Mouse (Mus musculus): ENCODE results near the gene Gnb5. TPM values are rescaled to one million over a fixed set of nuclear protein-coding genes. Genes with fewer than 3 reads are reported as not detected.

The Gnb5 gene
- polyA plus RNA-seq, 1 experiment from 2014 or later: 23.8 TPM

DNA sequence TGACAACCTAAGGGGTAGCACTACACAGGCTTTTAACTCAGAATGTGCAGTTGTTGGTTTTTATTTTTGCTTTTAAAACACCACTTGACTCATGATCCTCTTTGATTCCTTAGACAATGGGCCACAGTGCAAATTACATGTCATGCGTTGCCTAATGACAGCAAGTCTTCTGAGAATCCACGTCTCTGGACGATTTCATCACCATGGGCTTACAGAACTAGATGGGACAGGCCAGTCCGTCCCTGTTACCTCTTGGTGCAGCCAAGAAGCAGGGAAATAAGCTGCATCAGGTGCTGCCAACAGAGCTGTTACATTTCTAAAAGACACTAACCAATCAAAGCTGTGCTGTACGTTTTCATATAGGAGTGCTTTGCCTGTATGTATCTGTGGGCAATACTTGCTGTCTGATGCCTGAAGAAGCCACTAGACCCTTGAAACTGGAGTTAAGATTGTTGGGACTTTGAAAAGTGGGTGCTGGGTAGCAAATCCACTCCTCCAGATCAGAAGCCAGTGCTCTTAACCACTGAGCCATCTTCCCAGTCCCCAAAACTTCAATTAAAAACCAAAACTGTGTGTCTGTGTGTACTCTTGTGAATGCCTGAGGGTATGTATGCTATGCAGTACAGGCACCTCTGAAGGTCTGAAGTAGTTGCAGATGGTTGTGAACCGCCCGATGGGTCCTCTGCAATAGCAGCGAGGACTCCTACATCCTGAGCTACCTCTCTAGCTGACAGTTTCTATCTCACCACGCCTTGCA, 79.3 kb downstream of the Gnb5 start:
- Histone ChIP-seq H3K27ac (no peak overlapping the region), H3K4me1 (replicated peaks) (no peaks in the 10 kb centered on the region), H3K4me3 (replicated peaks) (no peak overlapping the region), H3K9me3 (no peaks in the 10 kb centered on the region), H3K4me2 (no peak overlapping the region), H3K9ac (replicated peaks) (no peak overlapping the region), H3K36me3 (peaks cover 48% of the 10 kb centered on the region), H3K27me3 (no peaks in the 10 kb centered on the region)
- 87% methylated on average over 9 of the region's 9 CpGs for WGBS
- ATAC-seq (ENCODE audit: insufficient number of reproducible peaks, insufficient read depth, low FRiP score, low TSS enrichment, low read depth): no peak

DNA sequence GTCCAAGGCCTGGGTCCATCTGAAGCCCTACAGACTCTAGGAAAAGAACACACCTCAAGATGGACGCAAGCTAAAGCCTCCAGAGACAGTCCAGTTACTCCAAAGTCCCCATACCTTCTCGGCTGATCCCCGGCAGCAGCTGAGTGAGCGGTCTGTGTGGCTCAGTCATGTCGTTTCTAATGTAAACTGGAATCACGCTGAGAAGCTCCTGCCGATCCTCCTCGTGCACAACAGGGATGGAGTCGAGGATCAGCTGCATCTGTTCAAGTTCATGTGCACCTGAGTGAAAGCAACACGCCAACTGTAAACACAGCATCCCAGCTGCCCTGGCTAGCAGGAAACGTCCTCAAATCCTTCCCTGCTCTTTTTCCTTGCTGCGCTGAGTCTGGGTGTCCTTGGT, 87.2 kb downstream of the Gnb5 start:
- H3K36me3 ChIP-seq: peaks cover 98% of the 10 kb centered on the region
- no peak overlapping the region for H3K4me3 ChIP-seq (replicated peaks)
- H3K4me1 ChIP-seq (replicated peaks): no peaks in the 10 kb centered on the region
- 84% methylated on average over 12 of the region's 12 CpGs for WGBS
- no peak overlapping the region for H3K9ac ChIP-seq (replicated peaks)
- H3K27ac ChIP-seq: no peak overlapping the region
- H3K27me3 ChIP-seq: no peaks in the 10 kb centered on the region
- H3K9me3 ChIP-seq: no peaks in the 10 kb centered on the region
- H3K4me2 ChIP-seq: no peak overlapping the region
- no peak for ATAC-seq (ENCODE audit: insufficient number of reproducible peaks, insufficient read depth, low FRiP score, low TSS enrichment, low read depth)

Other genes starting within 250 kb of the Gnb5 start
- 22.3 and 25.6 TPM in 2 replicates for gene Myo5a, start 235.3 kb upstream of the Gnb5 start, polyA plus RNA-seq (2016; fragmentation: Nextera tagmentation; extraction: Ambion mirVana)
- 0.19 and 0.31 TPM in 2 replicates for gene Myo5c, start 74.3 kb upstream of the Gnb5 start, polyA plus RNA-seq (2016; fragmentation: Nextera tagmentation; extraction: Ambion mirVana)
- gene Bcl2l10, start 41.5 kb downstream of the Gnb5 start, polyA plus RNA-seq (2016; fragmentation: Nextera tagmentation; extraction: Ambion mirVana): not detected in 2 replicates
- 114 TPM in 2 replicates for gene Mapk6, start 103.7 kb downstream of the Gnb5 start, polyA plus RNA-seq (2016; fragmentation: Nextera tagmentation; extraction: Ambion mirVana)
- 51.6 and 54.9 TPM in 2 replicates for gene Leo1, start 135.2 kb downstream of the Gnb5 start, polyA plus RNA-seq (2016; fragmentation: Nextera tagmentation; extraction: Ambion mirVana)

All from limb, embryonic 12.5 days (tissue).